Mouse (Mus musculus) intestine, embryonic 16.5 days (tissue): Measurements from ENCODE around the gene Disc1. TPM values are rescaled to one million over a fixed set of nuclear protein-coding genes. Genes with fewer than 3 reads are reported as not detected.

ENCODE experiments used
- microRNA-seq: library from miRNA; unstranded; fragments of <30 nt; microRNA quantifications from one replicate; pipeline ENCODE4, GENCODE M21; 2016
- polyA plus RNA-seq: library from polyadenylated mRNA; unstranded; fragments of >200 nt; fragmentation: Nextera tagmentation; extraction: Ambion mirVana; gene quantifications from 2 replicates; pipeline ENCODE4 v1.2.1, GENCODE M21; 2015

Disc1 gene
- polyA plus RNA-seq, 1 experiment from 2014 or later, result 1.7 TPM

Small RNA genes lying within 50 kb of the gene (microRNA-seq; reads per million reads assigned to microRNA genes)
- not detected for gene Gm22197

Other genes with a start within 250 kb of the Disc1 start
- 75.4 and 83.6 TPM in 2 replicates for gene Gnpat, start 191.2 kb upstream of the Disc1 start, polyA plus RNA-seq
- gene 2810004N23Rik, start 191.1 kb upstream of the Disc1 start, polyA plus RNA-seq, result 41.7 and 42.8 TPM in 2 replicates
- gene Exoc8, start 156.5 kb upstream of the Disc1 start, polyA plus RNA-seq, result 3.2 and 6.0 TPM in 2 replicates
- 6.1 and 6.7 TPM in 2 replicates for gene Sprtn, start 156.3 kb upstream of the Disc1 start, polyA plus RNA-seq
- 9.4 and 11.0 TPM in 2 replicates for gene Egln1, start 104.9 kb upstream of the Disc1 start, polyA plus RNA-seq
- gene Tsnax, start 41.2 kb upstream of the Disc1 start, polyA plus RNA-seq, result 98.2 and 106 TPM in 2 replicates